Mouse (Mus musculus): Measurements from ENCODE around the gene Ubtd2. TPM values are rescaled to one million over a fixed set of nuclear protein-coding genes. Genes with fewer than 3 reads are reported as not detected.

Ubtd2 gene
- polyA plus RNA-seq, 1 experiment from 2014 or later, result 82.0 TPM

- no peaks in the 10 kb centered on the region for H3K9me3 ChIP-seq (replicated peaks)
- DNase-seq (ENCODE audit: low spot score), result no peak
- H3K27ac ChIP-seq, result peak overlapping the region; percentile 27; the same call in 1 of the 2 replicates
- no peaks in the 10 kb centered on the region for H3K27me3 ChIP-seq (ENCODE audit: low read depth, poor library complexity, severe bottlenecking)
- no peaks in the 10 kb centered on the region for H3K36me3 ChIP-seq
- WGBS, result 87% methylated on average over 5 of the region's 5 CpGs
- H3K4me1 ChIP-seq, result peaks cover 30% of the 10 kb centered on the region
- no peak overlapping the region for H3K4me3 ChIP-seq
These were observed 89.3 kb downstream of the Ubtd2 start for GRCm38 (mm10) chr11:32544497-32544896.

DNA sequence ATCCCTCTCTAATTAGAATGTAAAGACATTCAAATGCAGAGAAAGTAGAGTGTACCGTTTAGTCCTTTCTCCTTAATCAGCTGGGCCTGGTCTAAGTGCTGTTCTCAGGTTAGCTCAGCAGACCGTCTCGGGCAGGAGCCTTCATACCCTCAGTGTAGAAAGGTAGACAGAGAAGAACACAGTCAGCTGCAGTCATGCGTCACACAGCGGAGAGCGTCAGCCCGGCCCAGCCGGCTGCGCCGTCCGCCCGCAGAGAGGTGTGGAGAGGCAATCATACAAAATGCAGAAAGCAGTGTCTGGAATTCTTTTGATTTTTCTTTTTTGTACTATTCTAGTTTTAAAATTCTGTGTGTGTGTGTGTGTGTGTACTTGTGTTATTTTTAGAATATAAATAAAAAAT lies 90.4 kb downstream of the Ubtd2 start:
- Histone ChIP-seq H3K4me1 (peaks cover 41% of the 10 kb centered on the region), H3K4me3 (no peak overlapping the region), H3K27me3 (ENCODE audit: low read depth, poor library complexity, severe bottlenecking) (no peaks in the 10 kb centered on the region), H3K9me3 (replicated peaks) (no peaks in the 10 kb centered on the region), H3K27ac (no peak overlapping the region), H3K36me3 (no peaks in the 10 kb centered on the region)
- WGBS, result 85% methylated on average over 12 of the region's 12 CpGs
- DNase-seq (ENCODE audit: low spot score), result no peak

GRCm38 (mm10) chr11:32546483-32546882 lies 91.3 kb downstream of the Ubtd2 start:
- Histone ChIP-seq H3K9me3 (replicated peaks) (no peaks in the 10 kb centered on the region), H3K4me1 (peaks cover 48% of the 10 kb centered on the region), H3K4me3 (no peak overlapping the region), H3K27ac (no peak overlapping the region), H3K36me3 (no peaks in the 10 kb centered on the region), H3K27me3 (ENCODE audit: low read depth, poor library complexity, severe bottlenecking) (no peaks in the 10 kb centered on the region)
- WGBS, result 93% methylated on average over 5 of the region's 5 CpGs
- DNase-seq (ENCODE audit: low spot score), result no peak

DNA sequence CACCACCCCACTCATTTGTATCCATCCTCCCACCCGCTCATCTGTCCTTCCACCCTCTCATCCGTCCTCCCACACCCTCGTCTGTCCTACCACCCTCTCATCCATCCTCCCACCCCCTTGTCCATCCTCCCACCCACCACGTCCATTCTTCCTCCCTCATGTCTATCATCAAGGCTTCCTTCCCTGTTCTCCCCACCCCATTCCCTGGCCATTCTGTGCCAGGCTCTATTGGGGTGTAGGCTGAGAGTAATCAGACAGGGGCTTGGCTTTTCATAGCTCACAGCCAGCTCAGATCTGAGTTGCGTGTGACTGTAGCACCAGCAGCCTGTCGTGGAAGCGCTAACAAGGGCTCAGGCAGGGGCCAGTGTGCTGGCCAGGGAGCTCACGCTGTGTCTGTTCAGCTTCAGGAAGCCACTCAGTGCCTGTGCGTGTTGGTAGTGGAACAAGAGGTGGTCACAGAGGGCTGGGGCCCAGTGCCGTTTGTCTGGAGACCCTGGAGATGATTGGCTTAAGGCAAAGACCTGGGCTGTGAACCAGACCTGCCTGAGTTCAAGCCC lies 92.3 kb downstream of the Ubtd2 start:
- no peak for DNase-seq (ENCODE audit: low spot score)
- Histone ChIP-seq H3K4me1 (peaks cover 54% of the 10 kb centered on the region), H3K9me3 (replicated peaks) (no peaks in the 10 kb centered on the region), H3K36me3 (no peaks in the 10 kb centered on the region), H3K27ac (no peak overlapping the region), H3K4me3 (no peak overlapping the region), H3K27me3 (ENCODE audit: low read depth, poor library complexity, severe bottlenecking) (no peaks in the 10 kb centered on the region)
- WGBS, result 84% methylated on average over 10 of the region's 10 CpGs

- H3K36me3 ChIP-seq, result no peaks in the 10 kb centered on the region
- peaks cover 55% of the 10 kb centered on the region for H3K4me1 ChIP-seq
- no peaks in the 10 kb centered on the region for H3K9me3 ChIP-seq (replicated peaks)
- WGBS, result 79% methylated on average over 4 of the region's 4 CpGs
- H3K27ac ChIP-seq, result 0 out of 2 replicates have a peak overlapping the region, but pooled peaks have one; percentile 34
- H3K27me3 ChIP-seq (ENCODE audit: low read depth, poor library complexity, severe bottlenecking), result no peaks in the 10 kb centered on the region
- no peak for DNase-seq (ENCODE audit: low spot score)
- H3K4me3 ChIP-seq, result no peak overlapping the region
These were observed 93.1 kb downstream of the Ubtd2 start for GRCm38 (mm10) chr11:32548240-32548639.

- no peaks in the 10 kb centered on the region for H3K27me3 ChIP-seq (ENCODE audit: low read depth, poor library complexity, severe bottlenecking)
- DNase-seq (ENCODE audit: low spot score), result no peak
- 0 out of 2 replicates have a peak overlapping the region, but pooled peaks have one; percentile 17 for H3K27ac ChIP-seq
- H3K36me3 ChIP-seq, result no peaks in the 10 kb centered on the region
- peaks cover 65% of the 10 kb centered on the region for H3K4me1 ChIP-seq
- 86% methylated on average over 6 of the region's 6 CpGs for WGBS
- no peak overlapping the region for H3K4me3 ChIP-seq
- H3K9me3 ChIP-seq (replicated peaks), result no peaks in the 10 kb centered on the region
These were observed 94.1 kb downstream of the Ubtd2 start for GRCm38 (mm10) chr11:32549236-32549635.

GRCm38 (mm10) chr11:32550102-32550501 lies 94.9 kb downstream of the Ubtd2 start:
- 59% methylated on average over 4 of the region's 4 CpGs for WGBS
- Histone ChIP-seq H3K9me3 (replicated peaks) (no peaks in the 10 kb centered on the region), H3K4me1 (peaks cover 66% of the 10 kb centered on the region), H3K27ac (no peak overlapping the region), H3K4me3 (no peak overlapping the region), H3K27me3 (ENCODE audit: low read depth, poor library complexity, severe bottlenecking) (no peaks in the 10 kb centered on the region), H3K36me3 (no peaks in the 10 kb centered on the region)
- no peak for DNase-seq (ENCODE audit: low spot score)

GRCm38 (mm10) chr11:32551056-32551455 lies 95.9 kb downstream of the Ubtd2 start:
- WGBS, result 91% methylated on average over 4 of the region's 4 CpGs
- Histone ChIP-seq H3K27me3 (ENCODE audit: low read depth, poor library complexity, severe bottlenecking) (no peaks in the 10 kb centered on the region), H3K36me3 (no peaks in the 10 kb centered on the region), H3K27ac (peak overlapping the region; percentile 42; the same call in 1 of the 2 replicates), H3K9me3 (replicated peaks) (no peaks in the 10 kb centered on the region), H3K4me3 (no peak overlapping the region), H3K4me1 (peaks cover 66% of the 10 kb centered on the region)
- no peak for DNase-seq (ENCODE audit: low spot score)

GRCm38 (mm10) chr11:32551579-32552297 lies 96.6 kb downstream of the Ubtd2 start:
- peaks cover 66% of the 10 kb centered on the region for H3K4me1 ChIP-seq
- H3K9me3 ChIP-seq (replicated peaks), result no peaks in the 10 kb centered on the region
- peak overlapping the region; percentile 42; the same call in 1 of the 2 replicates for H3K27ac ChIP-seq
- 74% methylated on average over 12 of the region's 12 CpGs for WGBS
- DNase-seq (ENCODE audit: low spot score), result no peak
- no peaks in the 10 kb centered on the region for H3K36me3 ChIP-seq
- H3K4me3 ChIP-seq, result no peak overlapping the region
- H3K27me3 ChIP-seq (ENCODE audit: low read depth, poor library complexity, severe bottlenecking), result no peaks in the 10 kb centered on the region

DNA sequence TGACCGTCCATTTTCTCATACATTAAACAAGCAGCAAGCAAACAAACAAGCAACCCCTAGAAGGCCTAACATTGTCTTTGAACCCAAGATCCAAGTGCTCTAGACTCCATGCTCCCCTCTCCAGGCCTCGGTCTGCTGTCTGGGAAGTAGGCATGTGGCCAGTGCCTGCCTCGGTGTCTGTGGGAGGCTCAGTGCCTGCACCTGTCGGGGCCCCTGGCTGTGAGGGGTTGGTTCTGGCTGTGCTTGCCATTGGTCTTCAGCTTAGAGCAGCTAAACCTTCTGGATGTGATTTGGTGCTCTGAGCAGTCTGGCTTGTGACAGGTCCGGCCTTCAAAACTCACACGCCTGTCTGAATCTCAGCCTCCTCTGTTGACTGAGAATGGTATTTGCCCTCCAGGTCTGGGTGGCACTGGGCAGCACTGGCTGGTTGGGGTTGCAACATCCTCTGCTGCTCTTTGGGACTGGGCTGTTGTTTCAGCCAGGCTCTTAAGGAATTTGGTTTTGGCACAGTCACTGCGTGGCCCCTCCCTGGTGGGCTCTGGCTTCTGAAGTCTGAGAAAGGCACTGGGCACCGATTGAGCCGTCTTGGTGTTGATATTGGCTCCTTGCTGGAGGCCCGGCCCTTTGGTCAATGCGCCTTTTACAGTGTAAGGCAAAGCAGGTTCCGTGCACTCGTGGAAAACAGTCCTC lies 97.4 kb downstream of the Ubtd2 start:
- Histone ChIP-seq H3K36me3 (no peaks in the 10 kb centered on the region), H3K27ac (no peak overlapping the region; the same call in 1 of the 2 replicates), H3K9me3 (replicated peaks) (no peaks in the 10 kb centered on the region), H3K4me1 (peaks cover 62% of the 10 kb centered on the region), H3K4me3 (no peak overlapping the region), H3K27me3 (ENCODE audit: low read depth, poor library complexity, severe bottlenecking) (no peaks in the 10 kb centered on the region)
- WGBS, result 65% methylated on average over 13 of the region's 13 CpGs
- DNase-seq (ENCODE audit: low spot score), result no peak

DNA sequence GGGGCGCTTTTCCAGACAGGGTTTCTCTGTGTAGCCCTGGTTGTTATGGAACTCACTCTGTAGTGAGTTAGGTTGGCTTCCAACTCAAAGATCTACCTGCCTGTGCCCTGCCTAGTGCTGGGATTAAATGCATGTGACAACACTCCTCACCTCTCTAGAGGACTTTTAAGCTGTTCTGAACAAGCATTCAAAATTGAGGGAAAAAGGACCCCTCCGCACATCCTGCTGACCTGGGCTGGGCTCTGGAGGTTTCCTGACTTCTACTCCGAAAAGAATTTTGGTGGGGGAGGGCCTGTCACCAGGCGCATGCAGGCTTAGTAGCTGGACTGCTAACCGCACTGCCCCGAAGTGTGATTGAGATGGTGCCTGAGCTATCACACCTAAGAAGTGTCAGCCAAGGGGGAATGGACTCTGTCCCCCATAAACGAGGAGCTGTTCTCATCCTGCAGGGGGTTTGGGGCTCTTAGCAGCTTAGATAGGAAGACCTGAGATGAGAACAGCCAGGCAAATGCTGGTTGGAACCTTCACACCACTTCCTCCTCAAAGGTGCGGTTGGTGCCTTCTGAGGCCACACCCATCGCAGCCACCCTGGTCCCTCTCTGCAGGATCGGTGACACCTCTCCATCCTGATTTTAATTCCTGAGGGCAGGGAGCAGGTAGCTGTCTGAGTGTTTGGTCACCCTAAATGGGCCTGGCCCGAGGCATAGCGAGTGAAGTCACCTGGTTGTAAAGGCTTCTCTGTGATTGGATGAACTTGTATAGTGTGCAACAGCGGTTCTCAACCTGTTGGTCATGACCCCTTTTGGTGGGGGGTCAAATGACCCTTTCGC lies 98.4 kb downstream of the Ubtd2 start:
- Histone ChIP-seq H3K27ac (0 out of 2 replicates have a peak overlapping the region, but pooled peaks have one; percentile 5), H3K27me3 (ENCODE audit: low read depth, poor library complexity, severe bottlenecking) (no peaks in the 10 kb centered on the region), H3K4me3 (no peak overlapping the region), H3K9me3 (replicated peaks) (no peaks in the 10 kb centered on the region), H3K4me1 (peaks cover 54% of the 10 kb centered on the region), H3K36me3 (no peaks in the 10 kb centered on the region)
- 53% methylated on average over 14 of the region's 14 CpGs for WGBS
- no peak for DNase-seq (ENCODE audit: low spot score)

- 87% methylated on average over 14 of the region's 14 CpGs for WGBS
- Histone ChIP-seq H3K27ac (no peak overlapping the region), H3K4me1 (peaks cover 51% of the 10 kb centered on the region), H3K27me3 (ENCODE audit: low read depth, poor library complexity, severe bottlenecking) (no peaks in the 10 kb centered on the region), H3K9me3 (replicated peaks) (no peaks in the 10 kb centered on the region), H3K4me3 (no peak overlapping the region), H3K36me3 (no peaks in the 10 kb centered on the region)
- DNase-seq (ENCODE audit: low spot score), result no peak
These were observed 99.2 kb downstream of the Ubtd2 start for GRCm38 (mm10) chr11:32554141-32555091.
